Mouse (Mus musculus) urinary bladder, postnatal 4 days (tissue): ENCODE measurements around the gene Crb1.
A peak's percentile ranks its signal among the peaks of the same experiment; 100 is the strongest.
"Not testable (repeated sequence)": the region's sequence is repeated elsewhere in the genome, so short reads cannot be mapped to it uniquely, and the experiment has no call there.

Source experiments
- DNase-seq, 2 experiments: peaks; one replicate each; pipeline ENCODE4 v3.0.0; 2021 to 2022; ENCODE audit warnings: low spot score in 2 of 2

Gene Crb1

GRCm38 (mm10) chr1:139376638-139377286, at the start of gene Crb1:
Crb1 (minus strand) TSS chr1:139377100.
- DNase-seq: no peak

GRCm38 (mm10) chr1:139425006-139425405, 48.1 kb upstream of the Crb1 start:
- no peak for DNase-seq

GRCm38 (mm10) chr1:139423931-139424330, 47.0 kb upstream of the Crb1 start:
- DNase-seq: no peak

DNA sequence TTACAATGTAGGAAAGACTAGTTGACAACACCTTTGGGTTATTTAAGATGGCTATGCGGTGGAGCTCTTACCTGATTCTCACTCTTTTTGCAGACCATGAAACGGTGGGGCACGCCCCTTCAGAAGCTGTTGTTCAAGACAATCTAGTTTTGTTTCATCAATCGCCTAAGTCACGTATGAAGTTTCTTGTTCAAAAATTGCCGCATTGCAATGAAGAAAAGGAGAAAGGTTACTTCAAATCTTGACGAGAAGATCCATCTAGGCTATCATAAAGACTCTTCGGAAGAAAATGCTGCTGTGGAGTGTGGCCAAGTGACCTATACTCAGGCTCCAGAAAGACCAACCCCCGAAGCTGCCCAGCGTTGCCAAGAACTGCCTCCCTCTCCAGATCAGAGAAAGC, 46.0 kb upstream of the Crb1 start:
- no peak for DNase-seq

DNA sequence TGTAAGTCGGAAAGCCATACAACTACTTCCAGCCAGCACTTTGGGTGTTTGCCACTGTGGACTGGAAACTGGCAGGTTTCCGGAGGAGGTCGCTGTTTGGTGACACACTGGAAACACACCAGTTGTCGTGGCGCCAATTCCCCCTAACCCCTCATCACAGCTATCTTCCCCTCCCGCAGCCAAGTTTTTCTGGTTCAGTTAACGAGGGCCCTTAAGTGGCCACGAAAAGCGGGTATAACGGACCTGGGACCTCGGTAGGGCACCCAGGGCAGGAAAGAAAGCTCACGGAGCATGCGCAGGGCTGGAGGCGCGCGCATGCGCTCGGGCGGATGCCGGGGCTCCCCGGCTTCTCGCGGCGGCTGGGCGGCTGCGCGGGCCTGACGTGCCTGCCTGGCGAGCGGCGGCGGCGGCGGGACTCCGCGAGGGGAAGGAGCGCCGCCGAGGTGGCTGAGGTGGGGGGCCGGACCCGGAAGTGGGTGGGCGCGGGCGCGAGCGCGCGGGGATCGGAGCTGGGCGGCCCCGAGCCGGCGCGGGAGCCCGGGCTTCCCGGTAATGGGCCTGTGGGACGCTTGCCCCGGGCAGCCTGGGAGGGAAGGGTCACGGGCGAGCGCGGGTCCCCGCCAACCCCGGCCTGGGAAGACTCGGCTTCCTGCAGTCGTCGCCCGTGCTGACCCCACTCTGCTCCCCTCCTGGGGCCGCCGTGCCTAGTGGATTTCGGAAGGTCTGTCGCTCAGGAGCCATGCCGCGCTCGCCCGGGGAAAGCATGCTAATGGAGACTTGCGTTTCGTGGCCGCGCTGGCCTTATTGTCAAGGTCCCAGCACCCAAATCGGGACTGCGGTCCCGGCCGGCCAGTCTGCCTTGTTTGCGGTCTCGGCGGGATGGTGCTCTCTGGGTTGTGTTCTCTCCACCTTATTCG, 45.2 kb upstream of the Crb1 start, which contains the start of gene Zbtb41:
Gene Zbtb41 (plus strand): TSS at position 414 of the 917 bp plus-strand sequence.
- peak; percentile 83 to 87 for DNase-seq

DNA sequence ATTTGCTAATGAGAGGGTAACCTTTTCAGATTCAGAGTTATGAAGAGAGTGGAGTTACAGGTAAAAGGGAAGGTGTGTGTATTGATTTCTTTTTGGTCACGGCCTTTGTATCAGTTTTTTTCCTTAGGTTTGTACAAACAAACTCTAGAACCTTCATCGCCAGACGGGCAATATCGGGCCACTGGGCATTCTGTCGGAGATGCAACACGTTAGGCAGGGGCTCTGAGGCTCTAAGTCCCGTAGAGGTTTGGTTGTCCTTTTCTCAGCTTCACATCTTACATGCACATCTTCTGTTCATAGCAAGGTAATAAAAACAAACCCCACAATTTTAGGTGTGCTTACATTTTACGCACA, 44.6 kb upstream of the Crb1 start:
- no peak for DNase-seq

GRCm38 (mm10) chr1:139413465-139413864, 36.6 kb upstream of the Crb1 start:
- DNase-seq: no peak

GRCm38 (mm10) chr1:139412365-139412764, 35.5 kb upstream of the Crb1 start:
- DNase-seq: not testable (repeated sequence)

DNA sequence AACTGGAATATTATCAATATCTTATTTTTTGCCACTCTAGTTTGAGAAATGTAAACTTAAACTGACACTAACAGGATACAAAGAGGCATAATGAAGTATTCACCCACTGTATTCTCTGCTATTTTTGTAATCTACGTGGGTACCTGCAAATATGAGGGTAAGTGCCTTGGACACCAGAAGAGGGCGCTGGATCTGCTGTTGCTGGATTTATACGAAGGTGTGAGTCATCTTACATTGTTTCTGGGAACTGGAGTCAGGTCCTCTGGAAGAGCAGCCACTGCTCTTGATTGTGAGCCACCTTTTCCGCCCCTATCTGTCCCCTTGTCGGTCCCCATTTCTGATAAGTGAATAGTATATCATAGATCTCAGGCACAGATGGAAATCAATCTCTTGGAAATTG, 30.8 kb upstream of the Crb1 start:
- no peak for DNase-seq

- DNase-seq: no peak
Observed at GRCm38 (mm10) chr1:139405766-139406165, 28.9 kb upstream of the Crb1 start.

GRCm38 (mm10) chr1:139396589-139396988, 19.7 kb upstream of the Crb1 start:
- DNase-seq: no peak

GRCm38 (mm10) chr1:139391747-139392146, 14.8 kb upstream of the Crb1 start:
- no peak for DNase-seq

DNA sequence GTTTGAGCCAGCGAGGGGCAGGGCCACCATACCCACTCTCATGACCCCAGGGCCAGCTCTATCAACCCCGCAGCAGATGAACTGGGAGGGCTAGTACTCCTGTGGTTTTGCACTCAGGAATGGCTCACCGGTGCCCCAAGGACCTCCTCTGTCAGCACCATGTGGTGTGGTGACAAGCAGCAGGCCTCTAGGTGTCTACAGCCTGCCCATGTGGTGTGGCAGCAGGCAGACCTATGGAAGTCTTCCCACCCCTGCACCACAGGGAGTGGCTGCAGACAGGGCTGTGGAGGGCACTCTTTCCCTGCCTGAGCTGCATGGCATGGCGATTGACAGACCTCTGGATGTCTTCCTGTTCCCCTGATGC, 2.7 kb upstream of the Crb1 start:
- no peak for DNase-seq

- no peak for DNase-seq
Observed at GRCm38 (mm10) chr1:139378861-139379620, 2.1 kb upstream of the Crb1 start.

- no peak for DNase-seq
Observed at GRCm38 (mm10) chr1:139375900-139376299, 1.0 kb downstream of the Crb1 start.

DNA sequence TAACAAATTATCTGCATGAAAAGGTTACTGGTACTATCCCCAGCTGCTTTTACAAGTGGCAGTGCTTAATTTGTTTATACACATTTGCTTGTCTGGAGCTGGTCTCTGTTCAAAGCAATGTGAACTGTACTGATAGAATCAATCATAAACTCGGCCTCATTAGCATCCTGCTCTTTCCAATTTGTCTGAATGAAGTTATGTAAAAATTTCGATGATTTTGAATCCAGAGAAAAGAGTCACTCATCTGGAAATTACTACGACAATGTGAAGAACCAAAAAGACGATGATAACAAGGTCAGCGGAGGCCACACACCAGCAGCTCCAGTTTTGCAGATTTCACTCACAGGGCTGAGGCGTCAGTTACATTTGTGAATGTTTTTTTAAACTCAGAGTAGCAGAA, 5.6 kb downstream of the Crb1 start:
- DNase-seq: no peak

- DNase-seq: no peak
Observed at GRCm38 (mm10) chr1:139348566-139348965, 28.3 kb downstream of the Crb1 start.

DNA sequence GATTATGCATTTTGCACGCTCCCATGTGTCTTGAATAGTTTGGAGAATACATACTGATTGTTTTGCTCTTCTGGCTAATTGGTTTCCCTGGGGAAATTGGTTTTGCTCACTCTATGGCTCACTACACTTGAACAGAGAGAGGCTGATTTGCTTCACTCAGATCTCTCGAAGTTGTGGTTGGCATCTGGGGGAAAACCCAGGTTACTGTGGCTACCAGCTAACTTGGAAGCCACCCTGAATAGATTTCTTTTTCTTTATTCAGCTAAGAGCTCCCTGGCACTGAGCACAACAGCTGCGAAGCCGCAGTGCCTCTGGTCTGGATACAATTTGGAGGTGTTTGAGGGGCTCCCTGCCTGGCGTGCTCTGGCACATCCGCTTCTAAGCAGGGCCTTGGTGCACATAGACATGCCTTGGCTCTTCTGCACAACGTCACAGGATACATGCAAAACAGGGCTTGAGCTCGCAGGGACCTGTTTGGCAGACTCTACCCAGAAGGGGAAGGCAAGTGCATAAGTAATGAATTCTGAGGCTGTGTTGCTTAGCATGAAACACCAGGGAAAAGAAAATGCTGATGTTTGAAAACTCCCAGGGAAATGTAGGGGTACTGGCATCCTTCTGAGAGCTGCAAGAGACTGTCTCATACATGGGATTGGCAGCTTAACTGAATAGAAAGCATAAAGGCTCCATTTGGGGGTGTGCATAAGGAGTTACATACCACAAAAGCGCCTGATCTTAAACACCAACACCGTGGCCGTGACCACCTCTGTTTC, 30.1 kb downstream of the Crb1 start:
- no peak for DNase-seq

- no peak for DNase-seq
Observed at GRCm38 (mm10) chr1:139346030-139346601, 30.8 kb downstream of the Crb1 start.

DNA sequence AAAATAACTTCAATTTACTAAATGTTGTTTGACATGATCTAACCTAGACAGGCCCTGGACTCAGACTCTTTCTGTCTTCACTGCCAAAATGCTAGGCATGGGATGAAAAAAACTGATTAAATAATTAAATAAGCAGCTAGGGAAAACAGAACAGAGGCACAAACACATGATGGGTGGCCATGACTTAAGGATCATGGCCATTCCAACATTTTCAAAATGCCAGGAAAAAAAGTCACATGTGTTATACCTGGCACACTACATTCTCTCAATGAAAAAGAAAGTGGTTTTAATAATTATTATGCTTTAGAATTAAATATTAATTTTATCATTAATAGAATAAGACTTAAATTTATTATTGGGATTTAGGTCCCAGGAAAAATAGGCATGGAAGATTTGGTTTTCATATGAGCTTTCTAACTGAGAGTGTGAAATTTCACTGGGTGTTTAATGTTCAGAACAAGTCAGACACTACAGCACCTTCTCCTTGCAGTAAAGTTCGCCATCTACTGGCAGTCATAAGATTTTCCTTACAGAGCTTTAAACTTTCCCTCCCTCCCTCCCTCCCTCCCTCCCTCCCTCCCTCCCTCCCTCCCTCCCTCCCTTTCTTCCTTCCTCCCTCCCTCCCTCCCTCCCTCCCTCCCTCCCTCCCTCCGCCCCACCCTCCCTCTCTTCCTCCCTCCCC, 36.6 kb downstream of the Crb1 start:
- no peak for DNase-seq

- DNase-seq: no peak
Observed at GRCm38 (mm10) chr1:139336997-139337396, 39.9 kb downstream of the Crb1 start.
